Mouse (Mus musculus) megakaryocyte, adult 5-6 weeks (primary cell): ENCODE results near the gene 5330417H12Rik. TPM values are rescaled to one million over a fixed set of nuclear protein-coding genes. Genes with fewer than 3 reads are reported as not detected.

Source experiments
- ATAC-seq: 2 replicates; pipeline ENCODE4 v1.8.0; 2016; ENCODE audit warnings: mild to moderate bottlenecking, inconsistent platforms; ENCODE audit not compliant: poor library complexity, severe bottlenecking
- total RNA-seq, 2 experiments: library from RNA; stranded (forward) in 1 of 2; stranded (reverse) in 1 of 2; fragments of 153-499, 151-499 nt in 1 of 2; fragments of 221-1000, 200-1000 nt in 1 of 2; gene quantifications; 2 replicates each; pipeline versions ENCODE4 v1.2.3 to v1.2.4; 2015 to 2017

Gene 5330417H12Rik
- total RNA-seq, 2 experiments from 2014 or later: not detected

- no peak for ATAC-seq
Measured at GRCm38 (mm10) chr7:107633201-107633600, 8.2 kb upstream of the 5330417H12Rik start.

GRCm38 (mm10) chr7:107628383-107628782 lies 3.4 kb upstream of the 5330417H12Rik start:
- ATAC-seq: peak; percentile 76

- no peak for ATAC-seq
Measured at GRCm38 (mm10) chr7:107625781-107626180, 820 bp upstream of the 5330417H12Rik start.

- peak; percentile 41; the same call in 1 of the 2 replicates for ATAC-seq
Measured at GRCm38 (mm10) chr7:107624432-107624831, 529 bp downstream of the 5330417H12Rik start.

GRCm38 (mm10) chr7:107620137-107620536 lies 4.8 kb downstream of the 5330417H12Rik start:
- peak; percentile 49 for ATAC-seq

GRCm38 (mm10) chr7:107619225-107619624 lies 5.7 kb downstream of the 5330417H12Rik start:
- no peak for ATAC-seq

GRCm38 (mm10) chr7:107618028-107618992 lies 6.7 kb downstream of the 5330417H12Rik start:
- ATAC-seq: no peak

DNA sequence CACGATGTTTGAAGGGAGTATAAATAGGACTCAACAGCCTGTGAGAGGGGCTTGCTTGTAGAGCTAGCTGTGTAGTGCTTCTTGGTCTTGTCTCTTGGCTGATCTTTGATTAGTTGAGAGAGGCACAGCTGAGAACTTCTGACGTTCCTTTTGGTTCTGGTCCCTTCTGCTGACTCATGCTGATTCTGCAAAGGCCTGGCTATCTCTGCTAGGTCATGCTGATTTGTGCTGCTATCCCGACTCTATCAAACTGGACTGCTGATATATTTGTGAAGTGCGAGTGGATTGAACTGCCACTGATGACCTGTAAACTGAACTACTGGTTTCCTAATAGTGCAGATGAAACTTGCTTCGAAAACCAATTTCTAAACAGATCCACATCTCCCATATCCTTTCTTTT lies 14.1 kb downstream of the 5330417H12Rik start:
- no peak; the same call in 1 of the 2 replicates for ATAC-seq

- ATAC-seq: no peak
Measured at GRCm38 (mm10) chr7:107609622-107610255, 15.2 kb downstream of the 5330417H12Rik start.

DNA sequence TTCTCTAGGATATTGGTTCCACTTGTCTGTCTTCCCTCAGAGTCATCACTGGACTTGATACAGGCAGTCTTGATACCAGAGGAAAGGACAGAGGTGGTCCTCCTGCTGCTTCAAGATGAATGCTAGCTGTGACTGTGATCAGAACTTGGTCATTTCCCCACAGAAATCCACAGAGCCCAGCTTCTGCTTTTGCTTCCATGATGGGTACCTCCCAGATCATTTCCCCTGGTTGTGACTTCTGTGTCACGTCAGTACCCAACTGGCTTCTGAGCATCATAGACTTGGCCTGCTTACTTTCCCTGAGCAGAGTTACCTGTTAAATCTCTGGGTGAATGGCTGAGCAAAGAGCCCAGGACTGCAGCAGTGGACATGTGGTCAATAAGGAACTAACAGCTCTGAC lies 17.2 kb downstream of the 5330417H12Rik start:
- peak; percentile 71 for ATAC-seq

DNA sequence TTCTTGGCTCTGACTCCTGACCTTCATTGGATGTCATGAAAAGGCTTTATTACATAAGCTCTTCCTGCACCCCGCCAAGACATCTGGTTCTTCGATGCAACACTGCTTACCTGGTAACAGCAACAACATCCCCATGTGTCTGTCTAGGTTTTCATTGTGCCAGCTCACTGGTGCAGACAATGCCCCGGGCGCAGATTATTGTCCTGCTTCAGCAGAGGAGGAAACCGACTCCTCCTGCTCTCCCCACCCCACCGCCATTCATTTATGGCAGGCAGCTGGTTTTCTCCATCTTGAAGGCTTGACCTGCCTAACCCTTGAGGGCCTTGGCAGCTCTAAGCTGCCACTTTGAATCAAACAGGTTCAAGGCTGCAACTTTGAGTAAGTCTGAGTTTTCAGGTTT lies 22.0 kb downstream of the 5330417H12Rik start:
- ATAC-seq: no peak

- no peak for ATAC-seq
Measured at GRCm38 (mm10) chr7:107602505-107602904, 22.5 kb downstream of the 5330417H12Rik start.

DNA sequence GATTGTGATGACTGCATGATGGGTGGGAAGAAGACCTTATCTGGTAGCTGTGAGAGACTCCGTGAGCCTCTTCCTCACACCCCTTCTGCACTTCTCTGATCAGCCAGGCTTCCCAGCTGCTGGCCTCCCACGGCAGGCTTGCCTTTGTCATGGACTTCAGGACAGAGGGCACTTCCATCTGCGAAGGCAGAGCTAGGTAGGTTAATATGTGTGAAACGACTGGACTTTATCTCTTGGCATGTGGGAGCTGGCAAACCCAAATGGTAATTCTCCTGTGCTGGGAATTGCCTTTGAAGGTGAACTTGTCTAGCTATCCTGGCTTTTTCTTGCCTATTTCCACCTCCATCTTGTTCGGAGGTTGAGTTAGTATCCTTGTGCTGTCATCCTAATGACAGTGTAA lies 24.3 kb downstream of the 5330417H12Rik start:
- no peak for ATAC-seq

GRCm38 (mm10) chr7:107597956-107598355 lies 27.0 kb downstream of the 5330417H12Rik start:
- ATAC-seq: no peak

DNA sequence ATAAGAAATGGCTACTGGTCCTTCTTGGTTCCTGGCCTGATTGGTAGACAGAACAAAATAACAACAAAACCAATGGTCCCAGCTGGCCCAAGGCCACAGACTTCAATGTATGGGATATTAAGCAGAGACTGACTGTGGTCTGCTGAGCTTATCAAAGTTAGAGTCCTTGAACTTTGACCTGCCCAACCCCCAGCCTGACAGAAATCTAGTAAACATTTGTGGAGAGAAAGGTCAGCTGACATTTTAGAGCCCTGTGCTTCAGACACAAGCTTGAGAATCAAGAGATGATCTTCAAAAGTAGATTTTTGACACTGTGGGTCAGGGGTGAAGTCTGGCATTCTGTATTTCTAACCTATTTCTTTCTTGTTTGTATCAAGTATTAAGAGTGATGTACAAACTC lies 28.2 kb downstream of the 5330417H12Rik start:
- ATAC-seq: no peak

DNA sequence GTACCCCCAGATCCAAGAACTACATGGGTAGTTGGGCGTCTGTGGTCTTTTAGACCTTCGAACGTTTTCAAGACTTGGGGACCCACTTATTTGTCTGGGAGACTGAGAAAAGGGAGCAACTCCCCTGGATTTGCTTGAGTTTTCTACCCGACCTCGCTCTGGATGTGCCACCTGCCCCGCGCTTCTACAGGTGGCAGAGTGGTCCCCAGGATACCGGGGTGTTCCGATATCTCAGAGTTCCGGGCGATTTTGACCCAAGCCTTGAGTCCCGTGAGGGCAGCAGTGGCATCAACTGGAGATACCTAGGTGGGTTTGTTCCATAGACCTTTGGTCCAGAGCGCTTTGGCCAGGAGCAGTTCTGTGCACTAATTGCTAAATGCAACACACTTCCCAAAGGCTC lies 29.5 kb downstream of the 5330417H12Rik start:
- no peak for ATAC-seq

GRCm38 (mm10) chr7:107594857-107595402 lies 30.0 kb downstream of the 5330417H12Rik start, which contains the start of gene Ppfibp2:
TSS of gene Ppfibp2 (plus strand) at chr7:107595207.
- ATAC-seq: peak; percentile 83

GRCm38 (mm10) chr7:107594325-107594856 lies 30.6 kb downstream of the 5330417H12Rik start:
- ATAC-seq: peak; percentile 66

DNA sequence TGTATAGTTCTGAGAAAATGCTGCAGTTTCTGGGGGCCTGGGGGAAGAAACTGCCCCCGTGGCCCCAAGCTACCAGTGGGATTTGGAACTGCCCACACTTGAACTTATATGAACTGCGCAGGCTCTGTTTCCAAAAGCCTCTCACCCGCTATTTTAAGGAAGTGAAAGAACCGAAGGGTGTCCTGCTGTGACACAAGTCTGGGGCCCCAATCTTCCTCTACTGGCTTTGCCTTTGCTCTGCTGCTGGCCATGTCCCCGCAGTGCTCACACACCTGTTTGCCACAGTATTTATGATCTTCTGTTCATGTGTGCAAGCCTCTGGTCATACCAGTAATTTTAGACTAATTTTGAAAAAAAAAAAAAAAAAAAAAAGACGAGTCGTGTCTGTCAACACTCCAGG lies 31.1 kb downstream of the 5330417H12Rik start:
- ATAC-seq: peak; percentile 62

DNA sequence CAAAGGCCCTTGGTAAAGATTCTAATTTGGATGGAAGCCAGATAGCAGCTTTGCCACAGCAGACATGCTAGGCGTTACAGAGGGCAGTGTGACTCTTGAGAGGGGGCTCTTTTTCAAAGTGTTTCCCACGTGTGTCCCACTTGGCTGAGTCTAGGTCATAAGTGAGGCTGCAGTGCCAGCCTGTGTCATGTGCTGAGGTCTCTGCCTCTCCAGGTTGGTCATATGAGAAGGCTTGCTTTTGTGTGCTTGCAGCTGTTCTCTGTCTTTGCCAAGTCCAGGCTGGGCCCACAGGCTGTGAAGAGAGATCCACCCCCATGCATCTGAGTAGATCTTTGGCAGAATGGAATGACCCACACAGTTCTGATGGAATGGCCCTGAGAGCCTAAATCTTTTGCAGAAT lies 32.3 kb downstream of the 5330417H12Rik start:
- ATAC-seq: no peak

- no peak for ATAC-seq
Measured at GRCm38 (mm10) chr7:107574276-107574675, 50.7 kb downstream of the 5330417H12Rik start.
